Mouse (Mus musculus) liver, embryonic 12.5 days (tissue): ENCODE measurements around the gene Olfr812. TPM values are rescaled to one million over a fixed set of nuclear protein-coding genes. Genes with fewer than 3 reads are reported as not detected.
"Not testable (repeated sequence)": the region's sequence is repeated elsewhere in the genome, so short reads cannot be mapped to it uniquely, and the experiment has no call there.

Experiments used
- ATAC-seq: fragments of 200-750 bp; cut with Nextera tagmentation; 2 replicates; pipeline ENCODE4 v1.8.0; 2017; ENCODE audit warnings: moderate number of reproducible peaks, mild to moderate bottlenecking, moderate library complexity
- H3K27ac ChIP-seq: fragments of 300-500 bp; sonication (generic); 2 replicates; pipeline ENCODE4 v1.5.1; 2016; ENCODE audit warnings: mild to moderate bottlenecking
- H3K27me3 ChIP-seq: fragments of 300-500 bp; sonication (generic); replicated peaks from 2 replicates; pipeline ENCODE4 v1.6.1; 2016; ENCODE audit warnings: mild to moderate bottlenecking, moderate library complexity
- H3K36me3 ChIP-seq: fragments of 300-500 bp; sonication (generic); 2 replicates; pipeline ENCODE4 v1.6.1; 2016; ENCODE audit warnings: mild to moderate bottlenecking, moderate library complexity
- H3K4me1 ChIP-seq: fragments of 300-500 bp; sonication (generic); 2 replicates; pipeline ENCODE4 v1.6.1; 2016
- H3K4me2 ChIP-seq: fragments of 300-500 bp; sonication (generic); 2 replicates; pipeline ENCODE4 v1.6.1; 2016; ENCODE audit warnings: mild to moderate bottlenecking, moderate library complexity
- H3K4me3 ChIP-seq: fragments of 300-500 bp; sonication (generic); 2 replicates; pipeline ENCODE4 v1.5.1; 2016; ENCODE audit warnings: mild to moderate bottlenecking, moderate library complexity
- H3K9ac ChIP-seq: fragments of 300-500 bp; sonication (generic); 2 replicates; pipeline ENCODE4 v1.6.1; 2016; ENCODE audit warnings: mild to moderate bottlenecking, moderate library complexity
- H3K9me3 ChIP-seq: fragments of 300-500 bp; sonication (generic); replicated peaks from 2 replicates; pipeline ENCODE4 v1.6.1; 2016; ENCODE audit warnings: mild to moderate bottlenecking, moderate library complexity
- WGBS: fragments of 180-500 bp; shearing (Covaris S2); methylation state at CpG from one replicate; pipeline ENCODE4 v1.1.7; 2016; ENCODE audit not compliant: insufficient replicate concordance; 5-methylcytosine and 5-hydroxymethylcytosine counted together
- polyA plus RNA-seq: library from polyadenylated mRNA; unstranded; fragments of >200 nt; fragmentation: Nextera tagmentation; extraction: Ambion mirVana; gene quantifications from 2 replicates; pipeline ENCODE4 v1.2.1, GENCODE M21; 2016

The Olfr812 gene
- polyA plus RNA-seq: not detected in 2 replicates

- Histone ChIP-seq H3K27ac (no peak within 1 kb of the TSS), H3K9ac (no peak within 1 kb of the TSS), H3K4me2 (no peak within 1 kb of the TSS), H3K36me3 (no peaks in the 10 kb centered on the region), H3K4me1 (no peaks in the 10 kb centered on the region), H3K4me3 (no peak within 1 kb of the TSS), H3K9me3 (no peaks in the 10 kb centered on the region), H3K27me3 (no peaks in the 10 kb centered on the region)
- ATAC-seq: no peak
- WGBS: 30% methylated on average over 1 of the region's 1 CpGs
These were observed at the start of gene Olfr812 for GRCm38 (mm10) chr10:129845994-129846393. TSS of gene Olfr812 (minus strand) at chr10:129846094.

DNA sequence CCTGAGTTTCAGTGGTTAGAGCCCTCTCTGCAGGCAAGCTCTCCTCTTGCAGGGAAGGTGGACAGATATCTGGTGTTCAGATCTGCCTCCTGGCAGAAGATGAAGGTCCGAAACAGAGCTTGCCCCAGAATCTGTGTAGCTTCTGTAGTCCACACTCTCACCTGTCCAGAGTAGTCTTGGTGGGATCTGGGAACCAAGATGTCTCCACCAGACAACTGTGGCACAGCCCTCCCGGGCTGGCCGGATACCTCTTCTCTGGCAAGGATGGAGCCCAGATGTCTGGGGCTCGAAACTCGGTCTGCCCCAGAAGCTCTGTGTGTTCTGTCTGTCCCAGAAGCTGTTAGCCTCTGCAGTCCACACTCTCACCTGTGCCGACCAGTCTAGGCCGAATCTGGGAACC, 40.0 kb upstream of the Olfr812 start:
- no peaks in the 10 kb centered on the region for H3K36me3 ChIP-seq
- H3K9ac ChIP-seq: no peak overlapping the region
- no peaks in the 10 kb centered on the region for H3K4me1 ChIP-seq
- 73% methylated on average over 7 of the region's 7 CpGs for WGBS
- H3K4me3 ChIP-seq: no peak overlapping the region
- no peak overlapping the region for H3K4me2 ChIP-seq
- H3K27me3 ChIP-seq: no peaks in the 10 kb centered on the region
- no peak overlapping the region for H3K27ac ChIP-seq
- no peaks in the 10 kb centered on the region for H3K9me3 ChIP-seq
- ATAC-seq: no peak

DNA sequence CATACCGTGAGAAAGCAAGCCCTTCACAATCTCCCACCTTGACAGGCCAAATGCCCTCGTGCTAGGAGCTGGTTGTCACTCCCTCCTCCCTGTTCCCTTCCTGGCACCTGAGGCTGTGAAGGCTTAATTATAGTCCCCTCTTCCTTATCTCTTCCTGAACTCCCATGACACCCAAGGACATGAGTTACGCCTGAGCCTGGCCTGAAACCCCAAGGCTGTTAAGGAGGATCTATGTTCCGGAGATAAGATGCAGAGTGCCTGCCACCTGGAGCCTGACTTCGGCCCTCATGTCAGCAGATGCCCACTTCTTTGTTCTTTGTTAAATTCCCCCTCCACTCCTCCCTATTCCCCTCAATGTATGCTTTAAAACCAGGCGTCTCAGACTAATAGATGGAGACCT, 39.6 kb upstream of the Olfr812 start:
- not testable (repeated sequence) for H3K27me3 ChIP-seq, H3K4me3 ChIP-seq, H3K27ac ChIP-seq, H3K9me3 ChIP-seq, H3K36me3 ChIP-seq, H3K4me1 ChIP-seq, H3K9ac ChIP-seq, ATAC-seq, H3K4me2 ChIP-seq
- 53% methylated on average over 6 of the region's 6 CpGs for WGBS

DNA sequence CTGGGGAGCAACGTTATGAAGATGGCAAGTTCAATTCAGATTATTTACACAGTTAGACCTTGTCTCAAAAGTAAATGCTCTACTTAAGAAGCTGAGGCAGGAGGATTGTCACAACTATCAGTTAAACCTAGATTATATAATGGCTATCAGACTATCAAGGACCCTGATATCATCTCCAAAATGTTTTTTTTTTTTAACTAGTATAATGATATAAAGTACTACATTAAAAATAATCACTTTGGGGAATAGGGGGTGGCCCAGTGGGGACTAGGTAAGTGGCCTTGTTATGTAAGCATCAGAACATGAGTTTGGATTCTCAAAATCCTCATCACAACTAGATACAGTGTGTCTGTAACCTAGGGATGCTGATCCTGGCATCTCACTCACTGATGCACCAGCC, 33.9 kb upstream of the Olfr812 start, which contains the start of gene Olfr814:
Gene Olfr814 (minus strand): TSS at position 101 of the 400 bp plus-strand sequence.
- ATAC-seq, H3K36me3 ChIP-seq, H3K4me1 ChIP-seq, H3K27me3 ChIP-seq, H3K27ac ChIP-seq, H3K9ac ChIP-seq, H3K9me3 ChIP-seq, H3K4me3 ChIP-seq, H3K4me2 ChIP-seq: not testable (repeated sequence)
- 43% methylated on average over 1 of the region's 1 CpGs for WGBS

DNA sequence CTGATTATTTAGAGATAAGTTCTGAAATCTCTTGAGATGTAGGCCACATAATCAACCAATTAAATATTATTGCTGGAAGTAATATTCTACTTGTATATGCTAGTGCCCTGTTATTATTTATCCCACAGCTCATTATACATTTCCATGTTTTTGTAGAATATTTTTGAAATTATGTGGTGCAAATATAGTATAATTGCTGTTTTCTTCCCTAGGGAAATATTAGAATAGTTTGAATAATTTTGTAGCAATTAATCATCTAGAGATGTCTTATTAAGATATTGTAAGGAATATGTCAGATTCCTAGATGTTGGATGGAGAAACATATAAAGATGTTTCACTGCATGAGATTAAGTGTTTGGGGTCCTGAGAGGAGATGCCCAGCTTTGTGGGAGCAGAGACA, 9.2 kb upstream of the Olfr812 start, which contains the start of gene Olfr813:
Gene Olfr813 (plus strand): TSS at position 301 of the 400 bp plus-strand sequence.
- Histone ChIP-seq H3K4me1 (no peaks in the 10 kb centered on the region), H3K9ac (no peak within 1 kb of the TSS), H3K4me2 (no peak within 1 kb of the TSS), H3K27me3 (no peaks in the 10 kb centered on the region), H3K9me3 (no peaks in the 10 kb centered on the region), H3K27ac (no peak within 1 kb of the TSS), H3K36me3 (no peaks in the 10 kb centered on the region), H3K4me3 (no peak within 1 kb of the TSS)
- no peak for ATAC-seq

- Histone ChIP-seq H3K4me3 (no peak overlapping the region), H3K4me1 (no peaks in the 10 kb centered on the region), H3K36me3 (no peaks in the 10 kb centered on the region), H3K9me3 (no peaks in the 10 kb centered on the region), H3K27me3 (no peaks in the 10 kb centered on the region), H3K9ac (no peak overlapping the region), H3K27ac (no peak overlapping the region), H3K4me2 (no peak overlapping the region)
- 66% methylated on average over 1 of the region's 1 CpGs for WGBS
- ATAC-seq: no peak
These were observed 1.4 kb upstream of the Olfr812 start for GRCm38 (mm10) chr10:129847343-129847742.

DNA sequence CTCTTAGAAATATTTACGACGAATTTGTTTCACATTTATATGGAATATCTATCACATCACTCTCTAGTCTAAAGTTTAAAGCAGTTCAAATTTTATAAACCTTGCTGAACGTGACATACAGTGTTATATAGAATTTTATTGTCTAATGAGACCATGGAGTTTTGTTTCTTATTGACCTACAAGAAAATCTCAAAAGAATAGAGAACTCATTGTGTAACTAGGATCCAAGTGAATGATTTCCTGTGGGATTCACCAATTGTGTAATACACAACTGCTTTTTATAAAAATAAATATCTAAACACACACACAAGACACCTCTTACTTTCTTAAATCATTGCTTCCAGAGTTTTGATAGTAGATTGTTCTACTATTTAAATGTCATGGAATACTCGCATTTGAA, 41.6 kb downstream of the Olfr812 start, which contains the start of gene Olfr811:
Gene Olfr811 (minus strand): TSS at position 101 of the 400 bp plus-strand sequence.
- H3K9ac ChIP-seq: no peak within 1 kb of the TSS
- 65% methylated on average over 4 of the region's 4 CpGs for WGBS
- H3K9me3 ChIP-seq: no peaks in the 10 kb centered on the region
- H3K4me1 ChIP-seq: no peaks in the 10 kb centered on the region
- no peak within 1 kb of the TSS for H3K4me3 ChIP-seq
- no peak for ATAC-seq
- H3K27me3 ChIP-seq: no peaks in the 10 kb centered on the region
- H3K36me3 ChIP-seq: no peaks in the 10 kb centered on the region
- no peak within 1 kb of the TSS for H3K27ac ChIP-seq
- no peak within 1 kb of the TSS for H3K4me2 ChIP-seq

- Histone ChIP-seq H3K4me2 (no peak within 1 kb of the TSS), H3K4me3 (no peak within 1 kb of the TSS), H3K4me1 (no peaks in the 10 kb centered on the region), H3K27ac (no peak within 1 kb of the TSS), H3K36me3 (no peaks in the 10 kb centered on the region), H3K9ac (no peak within 1 kb of the TSS), H3K27me3 (no peaks in the 10 kb centered on the region), H3K9me3 (no peaks in the 10 kb centered on the region)
- ATAC-seq: no peak
These were observed 51.1 kb downstream of the Olfr812 start, which contains the start of gene Olfr810 for GRCm38 (mm10) chr10:129794817-129795216. TSS of gene Olfr810 (minus strand) at chr10:129794917.

Other genes starting within 250 kb of the Olfr812 start
- not detected in 2 replicates for gene Olfr796, start 233.5 kb downstream of the Olfr812 start, polyA plus RNA-seq
- gene Olfr798, start 218.2 kb downstream of the Olfr812 start, polyA plus RNA-seq: not detected in 2 replicates
- gene Olfr799, start 208.6 kb downstream of the Olfr812 start, polyA plus RNA-seq: not detected in 2 replicates
- not detected in 2 replicates for gene Olfr800, start 188.4 kb downstream of the Olfr812 start, polyA plus RNA-seq
- not detected in 2 replicates for gene Olfr801, start 172.2 kb downstream of the Olfr812 start, polyA plus RNA-seq
- not detected in 2 replicates for gene Olfr802, start 157.9 kb downstream of the Olfr812 start, polyA plus RNA-seq
- gene Olfr803, start 151.8 kb downstream of the Olfr812 start, polyA plus RNA-seq: not detected in 2 replicates
- not detected in 2 replicates for gene Olfr804, start 142.9 kb downstream of the Olfr812 start, polyA plus RNA-seq
- not detected in 2 replicates for gene Olfr805, start 116.7 kb downstream of the Olfr812 start, polyA plus RNA-seq
- gene Olfr806, start 104.2 kb downstream of the Olfr812 start, polyA plus RNA-seq: not detected in 2 replicates
- not detected in 2 replicates for gene Olfr807, start 88.3 kb downstream of the Olfr812 start, polyA plus RNA-seq
- not detected in 2 replicates for gene Olfr808, start 80.6 kb downstream of the Olfr812 start, polyA plus RNA-seq
- gene Olfr809, start 71.5 kb downstream of the Olfr812 start, polyA plus RNA-seq: not detected in 2 replicates
- gene Olfr810, start 51.2 kb downstream of the Olfr812 start, polyA plus RNA-seq: not detected in 2 replicates
- not detected in 2 replicates for gene Olfr811, start 41.7 kb downstream of the Olfr812 start, polyA plus RNA-seq
- not detected in 2 replicates for gene Olfr813, start 9.3 kb upstream of the Olfr812 start, polyA plus RNA-seq
- gene Olfr814, start 33.8 kb upstream of the Olfr812 start, polyA plus RNA-seq: not detected in 2 replicates
- gene Olfr815, start 59.8 kb upstream of the Olfr812 start, polyA plus RNA-seq: not detected in 2 replicates
- not detected in 2 replicates for gene Olfr816, start 69.5 kb upstream of the Olfr812 start, polyA plus RNA-seq
- gene Olfr818, start 103.0 kb upstream of the Olfr812 start, polyA plus RNA-seq: not detected in 2 replicates
- not detected in 2 replicates for gene Olfr819, start 121.2 kb upstream of the Olfr812 start, polyA plus RNA-seq
- not detected in 2 replicates for gene Olfr247, start 130.0 kb upstream of the Olfr812 start, polyA plus RNA-seq
- not detected in 2 replicates for gene Gm10310, start 139.0 kb upstream of the Olfr812 start, polyA plus RNA-seq
- not detected in 2 replicates for gene Olfr820, start 166.5 kb upstream of the Olfr812 start, polyA plus RNA-seq
- not detected in 2 replicates for gene Olfr821, start 184.3 kb upstream of the Olfr812 start, polyA plus RNA-seq
- not detected in 2 replicates for gene Olfr822, start 225.1 kb upstream of the Olfr812 start, polyA plus RNA-seq